Mouse (Mus musculus) kidney, adult 2 months (tissue): ENCODE data around the gene Olfr70.

ENCODE experiments used
- CTCF ChIP-seq: fragments of 200-500 bp; conservative IDR thresholded peaks from 2 replicates; pipeline ENCODE4 v1.5.1; 2011; ENCODE audit warnings: low read depth, mild to moderate bottlenecking, control low read depth, low read length, moderate library complexity, mixed read lengths; ENCODE audit not compliant: insufficient read depth, insufficient read length
- POLR2A ChIP-seq: fragments of 200-500 bp; IDR thresholded peaks from one replicate; pipeline ENCODE4 v1.6.1; 2011; ENCODE audit warnings: low read depth, low read length, control low read depth

DNA sequence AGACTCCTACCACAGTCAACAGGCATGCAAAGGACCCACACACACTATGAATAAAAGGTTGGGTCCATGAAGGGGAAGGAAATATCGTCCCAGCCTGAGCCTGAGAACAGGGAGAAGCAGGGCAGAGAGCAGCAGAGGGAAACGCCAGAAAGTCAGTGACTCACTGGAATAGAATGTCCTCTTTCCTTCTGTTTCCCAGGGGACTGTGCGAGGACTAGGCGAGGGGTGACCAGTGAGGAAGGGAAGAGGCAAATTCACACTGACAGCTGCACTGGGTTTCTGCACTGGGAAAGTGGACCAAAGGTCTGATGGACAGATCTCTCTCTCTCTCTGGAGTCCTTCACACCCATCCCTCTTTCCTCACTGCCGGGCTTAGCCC lies 28.0 kb upstream of the Olfr70 start:
- TF ChIP-seq POLR2A (peak; percentile 36), CTCF (no peak)
